Mouse (Mus musculus) brain, adult 2 months (tissue): ENCODE data around the gene Lima1.

Experiments
- DNase-seq: peaks from one replicate; pipeline ENCODE4 v3.0.0; 2011; ENCODE audit warnings: low read depth, low spot score

Lima1 gene

GRCm38 (mm10) chr15:99735631-99736030 is 139.6 kb downstream of the Lima1 start:
- no peak for DNase-seq

GRCm38 (mm10) chr15:99733186-99733585 is 142.1 kb downstream of the Lima1 start:
- no peak for DNase-seq

DNA sequence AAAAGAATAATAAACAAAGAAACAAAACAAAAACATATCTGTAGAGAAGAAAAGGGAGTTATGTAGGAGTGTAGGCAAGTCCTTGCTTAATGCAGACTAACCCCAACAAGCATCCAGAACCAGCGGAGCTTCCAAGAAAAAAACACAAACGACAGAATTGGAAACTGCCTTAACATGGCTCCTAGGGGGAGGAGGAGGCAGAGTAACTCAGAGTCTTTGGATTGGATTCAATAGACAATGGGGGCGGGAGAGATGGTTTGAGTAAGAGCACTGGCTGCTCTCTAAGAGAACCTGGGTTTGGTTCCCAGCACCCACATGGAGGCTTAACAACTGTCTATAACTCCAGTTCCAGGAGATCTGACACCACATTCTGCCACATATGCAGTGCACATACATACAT is 143.6 kb downstream of the Lima1 start:
- DNase-seq: no peak

DNA sequence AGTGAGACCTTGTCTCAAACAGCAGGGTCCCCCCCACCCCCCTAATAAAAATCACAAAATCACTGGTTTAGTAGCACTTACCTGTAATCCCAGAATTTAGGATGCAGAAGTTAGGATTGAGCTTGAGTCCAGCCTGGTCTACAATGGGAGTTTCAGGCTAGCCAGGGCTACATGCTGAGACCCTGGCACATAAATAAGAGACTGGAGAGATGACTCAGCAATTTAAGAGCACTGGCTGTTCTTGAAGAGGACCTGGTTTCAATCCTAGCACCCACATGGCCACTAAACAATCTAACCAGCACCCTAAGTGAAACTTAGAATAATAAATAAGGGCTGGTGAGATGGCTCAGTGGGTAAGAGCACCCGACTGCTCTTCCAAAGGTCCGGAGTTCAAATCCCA is 144.1 kb downstream of the Lima1 start:
- DNase-seq: no peak

DNA sequence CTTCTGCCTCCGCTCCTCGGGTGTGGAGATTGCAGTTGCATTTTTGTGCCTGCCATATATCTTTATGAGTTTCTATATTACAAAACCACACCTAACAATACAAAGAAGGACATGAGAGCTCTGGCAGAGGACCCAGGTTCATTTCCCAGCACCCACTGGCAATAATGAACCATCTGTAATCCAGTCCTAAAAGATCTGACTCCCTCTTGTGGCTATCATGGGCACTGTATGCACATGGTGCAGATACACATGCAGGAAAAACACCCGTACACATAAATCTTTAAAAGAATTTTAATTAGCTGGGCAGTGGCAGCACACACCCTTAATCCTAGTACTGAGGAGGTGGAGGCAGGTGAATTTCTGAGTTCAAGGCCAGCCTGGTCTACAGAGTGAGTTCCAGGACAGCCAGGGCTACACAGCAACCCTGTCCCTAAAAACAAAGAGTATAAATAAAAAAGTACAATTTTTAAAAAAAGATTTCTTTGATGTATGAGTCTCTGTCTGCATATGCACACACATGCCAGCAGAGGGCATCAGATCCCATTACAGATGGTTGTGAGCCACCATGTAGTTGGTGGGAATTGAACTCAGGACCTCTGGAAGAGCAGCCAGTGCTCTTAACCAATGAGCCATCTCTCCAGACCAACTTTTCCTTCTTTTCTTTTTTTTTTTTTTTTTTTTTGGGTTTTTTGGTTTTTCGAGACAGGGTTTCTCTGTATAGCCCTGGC is 146.0 kb downstream of the Lima1 start:
- no peak for DNase-seq
